Mouse (Mus musculus) stomach, postnatal 0 days (tissue): ENCODE results near the gene Pfkl.
A peak's percentile ranks its signal among the peaks of the same experiment; 100 is the strongest.

Source experiments
- CTCF ChIP-seq: IDR thresholded peaks from 2 replicates; pipeline ENCODE4 v1.5.1; 2016; ENCODE audit warnings: antibody characterized with exemption, low read depth, mild to moderate bottlenecking, moderate library complexity
- EP300 ChIP-seq: optimal IDR thresholded peaks from 2 replicates; pipeline ENCODE3; 2016; ENCODE audit warnings: antibody characterized with exemption

DNA sequence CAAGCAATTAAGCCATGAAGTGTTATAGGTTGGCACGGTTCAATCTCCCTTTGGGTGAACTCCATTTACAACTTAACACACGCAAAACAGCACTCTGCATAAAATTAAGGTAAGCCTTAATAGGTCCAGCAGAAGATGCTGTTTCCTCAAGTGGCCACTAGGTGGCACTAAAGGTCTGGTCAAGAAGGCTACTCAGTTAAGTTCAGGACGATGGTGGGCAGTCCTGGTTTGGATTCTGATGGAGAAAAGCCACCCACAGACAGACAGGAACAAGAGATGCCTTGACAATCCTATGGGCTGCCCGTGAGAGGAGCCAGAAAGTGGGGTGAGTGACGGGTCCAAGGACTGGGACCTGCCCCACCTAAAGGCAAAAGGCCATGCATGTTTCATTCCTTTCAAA is 18.2 kb upstream of the Pfkl start:
- TF ChIP-seq CTCF (peak; percentile 98), EP300 (no peak)
